9 mouse cellular contexts compared by ENCODE assay signal in genomic region chr5:91198620-91199019, GRCm38 (mm10). TPM values are rescaled to one million over a fixed set of nuclear protein-coding genes. Genes with fewer than 3 reads are reported as not detected.
DNase-seq lines count a peak whose midpoint lies in the region; ATAC-seq lines count a peak whose summit lies in the region.
"Had no signal": no experiment of that assay in that cellular context is flagged by ENCODE, and none has a peak within 500 bp of the region (broad histone marks: within the 10 kb centered on the region; RNA-seq: fewer than 3 reads in every experiment).

No protein-coding gene starts in this region.

- H3K9ac ChIP-seq in midbrain, embryonic 11.5 days (ENCODE audit: low read length), result no peak overlapping the region
- H3K9ac ChIP-seq in midbrain, embryonic 16.5 days (ENCODE audit: low read depth, low read length), result no peak overlapping the region

- H3K36me3 ChIP-seq in midbrain, embryonic 11.5 days (ENCODE audit: control insufficient read depth, insufficient read depth, low read length), result no peaks in the 10 kb centered on the region
- no peaks in the 10 kb centered on the region for H3K36me3 ChIP-seq in midbrain, embryonic 10.5 days
- no peaks in the 10 kb centered on the region for H3K36me3 ChIP-seq in hindbrain, embryonic 10.5 days
- H3K36me3 ChIP-seq in midbrain, embryonic 16.5 days (ENCODE audit: control insufficient read depth, insufficient read depth, low read length), result no peaks in the 10 kb centered on the region

- no peak overlapping the region for H3K27ac ChIP-seq in midbrain, embryonic 11.5 days (ENCODE audit: low read depth, low read length)
- no peak overlapping the region for H3K27ac ChIP-seq in midbrain, embryonic 10.5 days (replicated peaks)
- H3K27ac ChIP-seq in hindbrain, embryonic 10.5 days, result no peak overlapping the region
- no peak overlapping the region for H3K27ac ChIP-seq in midbrain, embryonic 16.5 days (ENCODE audit: low read length)

- 50% methylated on average over 7 of the region's 7 CpGs for WGBS in midbrain, embryonic 11.5 days
- 63% methylated on average over 7 of the region's 7 CpGs for WGBS in midbrain, embryonic 10.5 days
- 64% methylated on average over 7 of the region's 7 CpGs for WGBS in hindbrain, embryonic 10.5 days
- WGBS in midbrain, embryonic 16.5 days, result 46% methylated on average over 7 of the region's 7 CpGs

- DNase-seq in midbrain, embryonic 11.5 days (ENCODE audit: low spot score, missing footprints), result no peak
- DNase-seq in midbrain, embryonic 10.5 days (ENCODE audit: low spot score), result no peak
- DNase-seq in cerebellum, adult 9-10 months, result peak; percentile 11
- DNase-seq in hindbrain, embryonic 10.5 days (ENCODE audit: low spot score), result peak; percentile 4
- peak; percentile 8 to 24 for DNase-seq in layer of hippocampus, postnatal 36 days
- DNase-seq in gastrocnemius, adult 8-10 months (ENCODE audit: low spot score in 2 of 2), result no peak
- DNase-seq in urinary bladder, adult 2 months (ENCODE audit: low spot score), result no peak

- peak; percentile 59 for ATAC-seq in midbrain, embryonic 11.5 days (ENCODE audit: low FRiP score)
- ATAC-seq in midbrain, embryonic 16.5 days, result peak; percentile 86

- no peak overlapping the region for H3K4me3 ChIP-seq in midbrain, embryonic 11.5 days (ENCODE audit: low read depth, low read length)
- no peak overlapping the region for H3K4me3 ChIP-seq in midbrain, embryonic 10.5 days
- no peak overlapping the region for H3K4me3 ChIP-seq in hindbrain, embryonic 10.5 days
- H3K4me3 ChIP-seq in midbrain, embryonic 16.5 days (ENCODE audit: low read depth, low read length), result no peak overlapping the region
- H3K4me3 ChIP-seq: myocyte had no signal

- no peaks in the 10 kb centered on the region for H3K27me3 ChIP-seq in midbrain, embryonic 11.5 days (ENCODE audit: control insufficient read depth, insufficient read depth, low read length)
- H3K27me3 ChIP-seq in midbrain, embryonic 10.5 days (ENCODE audit: low read depth, poor library complexity, severe bottlenecking), result no peaks in the 10 kb centered on the region
- H3K27me3 ChIP-seq in hindbrain, embryonic 10.5 days (ENCODE audit: insufficient read depth, poor library complexity, severe bottlenecking), result no peaks in the 10 kb centered on the region
- H3K27me3 ChIP-seq in midbrain, embryonic 16.5 days (ENCODE audit: control insufficient read depth, insufficient read depth, low read depth, low read length), result no peaks in the 10 kb centered on the region

- no peaks in the 10 kb centered on the region for H3K9me3 ChIP-seq in midbrain, embryonic 11.5 days (ENCODE audit: control insufficient read depth, low read length)
- H3K9me3 ChIP-seq in midbrain, embryonic 10.5 days (replicated peaks), result no peaks in the 10 kb centered on the region
- H3K9me3 ChIP-seq in hindbrain, embryonic 10.5 days, result no peaks in the 10 kb centered on the region
- H3K9me3 ChIP-seq in midbrain, embryonic 16.5 days (replicated peaks; ENCODE audit: control insufficient read depth, low read length, poor library complexity, severe bottlenecking), result no peaks in the 10 kb centered on the region

- no peak overlapping the region for H3K4me2 ChIP-seq in midbrain, embryonic 11.5 days
- H3K4me2 ChIP-seq in midbrain, embryonic 16.5 days (ENCODE audit: low read length), result 0 out of 2 replicates have a peak overlapping the region, but pooled peaks have one; percentile 15

- no peaks in the 10 kb centered on the region for H3K4me1 ChIP-seq in midbrain, embryonic 11.5 days (ENCODE audit: control insufficient read depth, insufficient read depth, low read length)
- H3K4me1 ChIP-seq in midbrain, embryonic 10.5 days, result no peaks in the 10 kb centered on the region
- H3K4me1 ChIP-seq in hindbrain, embryonic 10.5 days (replicated peaks), result no peaks in the 10 kb centered on the region
- no peaks in the 10 kb centered on the region for H3K4me1 ChIP-seq in midbrain, embryonic 16.5 days (ENCODE audit: control insufficient read depth, insufficient read depth, low read length)

RNA-seq across cellular contexts. Expression of gene Areg, which starts 59.2 kb away (rescaled TPM):
- not detected in 2 replicates for polyA plus RNA-seq in midbrain, embryonic 11.5 days (2014; fragmentation: Nextera tagmentation; extraction: Ambion mirVana)
- 0.11 TPM in 1 of 2 replicates, not detected in the other for polyA plus RNA-seq in midbrain, embryonic 10.5 days (2016; fragmentation: Nextera tagmentation; extraction: Ambion mirVana)
- 0.13 TPM in 1 of 2 replicates, not detected in the other for polyA plus RNA-seq in hindbrain, embryonic 10.5 days (2016; fragmentation: Nextera tagmentation; extraction: Ambion mirVana)
- total RNA-seq in layer of hippocampus, postnatal 36 days (2021), result not detected
- 0.30 TPM in 1 of 2 replicates, not detected in the other for polyA plus RNA-seq in midbrain, embryonic 16.5 days (2015; fragmentation: Nextera tagmentation; extraction: Ambion mirVana)
- not detected for total RNA-seq in gastrocnemius, adult 8-10 months (2022)
- polyA plus RNA-seq in urinary bladder, adult 2 months (2012; rRNA removed), result 1.3 and 2.3 TPM in 2 replicates

Comparison
In these comparisons a context has a peak if more than half of its experiments do, and no peak if none do; other contexts are left out.
1. DNase-seq: peak in cerebellum, adult 9-10 months (single experiment), hindbrain, embryonic 10.5 days (single experiment) and layer of hippocampus, postnatal 36 days (2 of 2); none in midbrain, embryonic 11.5 days (single experiment), midbrain, embryonic 10.5 days (single experiment), gastrocnemius, adult 8-10 months (0 of 2) and urinary bladder, adult 2 months (single experiment).